Mouse (Mus musculus): Measurements from ENCODE around the gene Rcn3. TPM values are rescaled to one million over a fixed set of nuclear protein-coding genes. Genes with fewer than 3 reads are reported as not detected.

The Rcn3 gene
- polyA plus RNA-seq, 1 experiment: 601 TPM

GRCm38 (mm10) chr7:45046853-45047350, 45.1 kb downstream of the Rcn3 start:
- TF ChIP-seq POLR2A (IDR thresholded peaks at IDR 0.05; ENCODE audit: low read depth, low read length) (no peak), CTCF (IDR thresholded peaks at IDR 0.05; ENCODE audit: borderline replicate concordance, insufficient read depth, low read length) (no peak)
- Histone ChIP-seq H3K4me1 (ENCODE audit: control insufficient read depth, insufficient read depth, low read length) (no peaks in the 10 kb centered on the region), H3K4me3 (ENCODE audit: insufficient read depth, low read length) (no peak overlapping the region), H3K27ac (ENCODE audit: insufficient read depth, low read length) (no peak overlapping the region)

GRCm38 (mm10) chr7:45045741-45046140, 46.3 kb downstream of the Rcn3 start:
- TF ChIP-seq POLR2A (IDR thresholded peaks at IDR 0.05; ENCODE audit: low read depth, low read length) (no peak), CTCF (IDR thresholded peaks at IDR 0.05; ENCODE audit: borderline replicate concordance, insufficient read depth, low read length) (no peak)
- no peak overlapping the region for H3K4me3 ChIP-seq (ENCODE audit: insufficient read depth, low read length)
- no peaks in the 10 kb centered on the region for H3K4me1 ChIP-seq (ENCODE audit: control insufficient read depth, insufficient read depth, low read length)
- H3K27ac ChIP-seq (ENCODE audit: insufficient read depth, low read length): no peak overlapping the region

- Histone ChIP-seq H3K27ac (ENCODE audit: insufficient read depth, low read length) (no peak overlapping the region), H3K4me1 (ENCODE audit: control insufficient read depth, insufficient read depth, low read length) (no peaks in the 10 kb centered on the region), H3K4me3 (ENCODE audit: insufficient read depth, low read length) (no peak overlapping the region)
- TF ChIP-seq CTCF (IDR thresholded peaks at IDR 0.05; ENCODE audit: borderline replicate concordance, insufficient read depth, low read length) (no peak), POLR2A (IDR thresholded peaks at IDR 0.05; ENCODE audit: low read depth, low read length) (no peak)
Measured at GRCm38 (mm10) chr7:45043307-45043706, 48.7 kb downstream of the Rcn3 start.

GRCm38 (mm10) chr7:45040851-45041250, 51.2 kb downstream of the Rcn3 start:
- no peak overlapping the region for H3K4me3 ChIP-seq (ENCODE audit: insufficient read depth, low read length)
- H3K4me1 ChIP-seq (ENCODE audit: control insufficient read depth, insufficient read depth, low read length): peaks cover 4% of the 10 kb centered on the region
- H3K27ac ChIP-seq (ENCODE audit: insufficient read depth, low read length): no peak overlapping the region
- no peak for TF ChIP-seq CTCF (IDR thresholded peaks at IDR 0.05; ENCODE audit: borderline replicate concordance, insufficient read depth, low read length)
- TF ChIP-seq POLR2A (IDR thresholded peaks at IDR 0.05; ENCODE audit: low read depth, low read length): no peak

GRCm38 (mm10) chr7:45038411-45038810, 53.6 kb downstream of the Rcn3 start:
- Histone ChIP-seq H3K27ac (ENCODE audit: insufficient read depth, low read length) (no peak overlapping the region), H3K4me1 (ENCODE audit: control insufficient read depth, insufficient read depth, low read length) (peaks cover 9% of the 10 kb centered on the region), H3K4me3 (ENCODE audit: insufficient read depth, low read length) (no peak overlapping the region)
- no peak for TF ChIP-seq CTCF (IDR thresholded peaks at IDR 0.05; ENCODE audit: borderline replicate concordance, insufficient read depth, low read length)
- TF ChIP-seq POLR2A (IDR thresholded peaks at IDR 0.05; ENCODE audit: low read depth, low read length): no peak

GRCm38 (mm10) chr7:45037720-45038361, 54.2 kb downstream of the Rcn3 start:
- Histone ChIP-seq H3K4me3 (ENCODE audit: insufficient read depth, low read length) (no peak overlapping the region), H3K27ac (ENCODE audit: insufficient read depth, low read length) (no peak overlapping the region), H3K4me1 (ENCODE audit: control insufficient read depth, insufficient read depth, low read length) (peaks cover 9% of the 10 kb centered on the region)
- TF ChIP-seq CTCF (IDR thresholded peaks at IDR 0.05; ENCODE audit: borderline replicate concordance, insufficient read depth, low read length) (peak; percentile 39; the same call in 1 of the 2 replicates), POLR2A (IDR thresholded peaks at IDR 0.05; ENCODE audit: low read depth, low read length) (no peak)

- TF ChIP-seq CTCF (IDR thresholded peaks at IDR 0.05; ENCODE audit: borderline replicate concordance, insufficient read depth, low read length): no peak
- TF ChIP-seq POLR2A (IDR thresholded peaks at IDR 0.05; ENCODE audit: low read depth, low read length): no peak
- H3K27ac ChIP-seq (ENCODE audit: insufficient read depth, low read length): no peak overlapping the region
- H3K4me3 ChIP-seq (ENCODE audit: insufficient read depth, low read length): no peak overlapping the region
- peaks cover 9% of the 10 kb centered on the region for H3K4me1 ChIP-seq (ENCODE audit: control insufficient read depth, insufficient read depth, low read length)
Measured at GRCm38 (mm10) chr7:45036702-45037101, 55.3 kb downstream of the Rcn3 start.

GRCm38 (mm10) chr7:45035631-45036030, 56.4 kb downstream of the Rcn3 start:
- peaks cover 9% of the 10 kb centered on the region for H3K4me1 ChIP-seq (ENCODE audit: control insufficient read depth, insufficient read depth, low read length)
- peak overlapping the region; percentile 14; the same call in 1 of the 2 replicates for H3K27ac ChIP-seq (ENCODE audit: insufficient read depth, low read length)
- no peak overlapping the region for H3K4me3 ChIP-seq (ENCODE audit: insufficient read depth, low read length)
- TF ChIP-seq CTCF (IDR thresholded peaks at IDR 0.05; ENCODE audit: borderline replicate concordance, insufficient read depth, low read length) (no peak), POLR2A (IDR thresholded peaks at IDR 0.05; ENCODE audit: low read depth, low read length) (no peak)

GRCm38 (mm10) chr7:45033722-45034359, 58.2 kb downstream of the Rcn3 start:
- no peak overlapping the region for H3K4me3 ChIP-seq (ENCODE audit: insufficient read depth, low read length)
- TF ChIP-seq CTCF (IDR thresholded peaks at IDR 0.05; ENCODE audit: borderline replicate concordance, insufficient read depth, low read length) (no peak), POLR2A (IDR thresholded peaks at IDR 0.05; ENCODE audit: low read depth, low read length) (no peak)
- no peak overlapping the region for H3K27ac ChIP-seq (ENCODE audit: insufficient read depth, low read length)
- peaks cover 9% of the 10 kb centered on the region for H3K4me1 ChIP-seq (ENCODE audit: control insufficient read depth, insufficient read depth, low read length)

Other genes starting within 250 kb of the Rcn3 start
- gene Akt1s1, start 243.2 kb downstream of the Rcn3 start, polyA plus RNA-seq (2011; ENCODE audit: insufficient read length, low read depth, missing spikeins): 80.0 and 84.2 TPM in 2 replicates
- gene Tbc1d17, start 243.1 kb downstream of the Rcn3 start, polyA plus RNA-seq (2011; ENCODE audit: insufficient read length, low read depth, missing spikeins): 26.9 and 33.8 TPM in 2 replicates
- gene Pnkp, start 235.1 kb downstream of the Rcn3 start, polyA plus RNA-seq (2011; ENCODE audit: insufficient read length, low read depth, missing spikeins): 24.7 and 30.6 TPM in 2 replicates
- gene Ptov1, start 222.4 kb downstream of the Rcn3 start, polyA plus RNA-seq (2011; ENCODE audit: insufficient read length, low read depth, missing spikeins): 144 and 160 TPM in 2 replicates
- gene Med25, start 199.5 kb downstream of the Rcn3 start, polyA plus RNA-seq (2011; ENCODE audit: insufficient read length, low read depth, missing spikeins): 33.4 and 42.8 TPM in 2 replicates
- gene Fuz, start 196.1 kb downstream of the Rcn3 start, polyA plus RNA-seq (2011; ENCODE audit: insufficient read length, low read depth, missing spikeins): 11.1 and 11.5 TPM in 2 replicates
- gene Ap2a1, start 162.7 kb downstream of the Rcn3 start, polyA plus RNA-seq (2011; ENCODE audit: insufficient read length, low read depth, missing spikeins): 129 and 132 TPM in 2 replicates
- gene Tsks, start 149.0 kb downstream of the Rcn3 start, polyA plus RNA-seq (2011; ENCODE audit: insufficient read length, low read depth, missing spikeins): not detected in 2 replicates
- gene Cpt1c, start 117.4 kb downstream of the Rcn3 start, polyA plus RNA-seq (2011; ENCODE audit: insufficient read length, low read depth, missing spikeins): 68.9 and 82.5 TPM in 2 replicates
- 403 and 439 TPM in 2 replicates for gene Prmt1, start 105.7 kb downstream of the Rcn3 start, polyA plus RNA-seq (2011; ENCODE audit: insufficient read length, low read depth, missing spikeins)
- 62.2 and 75.1 TPM in 2 replicates for gene Irf3, start 94.6 kb downstream of the Rcn3 start, polyA plus RNA-seq (2011; ENCODE audit: insufficient read length, low read depth, missing spikeins)
- 31.8 and 37.1 TPM in 2 replicates for gene Bcl2l12, start 93.5 kb downstream of the Rcn3 start, polyA plus RNA-seq (2011; ENCODE audit: insufficient read length, low read depth, missing spikeins)
- 75.4 and 79.8 TPM in 2 replicates for gene Scaf1, start 75.9 kb downstream of the Rcn3 start, polyA plus RNA-seq (2011; ENCODE audit: insufficient read length, low read depth, missing spikeins)
- 83.0 and 116 TPM in 2 replicates for gene Rras, start 74.3 kb downstream of the Rcn3 start, polyA plus RNA-seq (2011; ENCODE audit: insufficient read length, low read depth, missing spikeins)
- gene Prr12, start 39.3 kb downstream of the Rcn3 start, polyA plus RNA-seq (2011; ENCODE audit: insufficient read length, low read depth, missing spikeins): 15.4 and 16.9 TPM in 2 replicates
- 33.0 and 38.0 TPM in 2 replicates for gene Nosip, start 29.8 kb downstream of the Rcn3 start, polyA plus RNA-seq (2011; ENCODE audit: insufficient read length, low read depth, missing spikeins)
- 15.1 and 17.5 TPM in 2 replicates for gene Prrg2, start 29.5 kb downstream of the Rcn3 start, polyA plus RNA-seq (2011; ENCODE audit: insufficient read length, low read depth, missing spikeins)
- gene Fcgrt, start 11.6 kb upstream of the Rcn3 start, polyA plus RNA-seq (2011; ENCODE audit: insufficient read length, low read depth, missing spikeins): 41.5 and 64.3 TPM in 2 replicates
- gene Rps11, start 32.2 kb upstream of the Rcn3 start, polyA plus RNA-seq (2011; ENCODE audit: insufficient read length, low read depth, missing spikeins): 1,929 and 1,977 TPM in 2 replicates
- 3,288 and 3,370 TPM in 2 replicates for gene Rpl13a, start 36.5 kb upstream of the Rcn3 start, polyA plus RNA-seq (2011; ENCODE audit: insufficient read length, low read depth, missing spikeins)
- gene Gm45713, start 44.0 kb upstream of the Rcn3 start, polyA plus RNA-seq (2011; ENCODE audit: insufficient read length, low read depth, missing spikeins): 1.8 TPM in 2 replicates
- 9.4 and 17.1 TPM in 2 replicates for gene Flt3l, start 44.2 kb upstream of the Rcn3 start, polyA plus RNA-seq (2011; ENCODE audit: insufficient read length, low read depth, missing spikeins)
- gene Pih1d1, start 62.1 kb upstream of the Rcn3 start, polyA plus RNA-seq (2011; ENCODE audit: insufficient read length, low read depth, missing spikeins): 45.6 and 56.2 TPM in 2 replicates
- gene Aldh16a1, start 62.4 kb upstream of the Rcn3 start, polyA plus RNA-seq (2011; ENCODE audit: insufficient read length, low read depth, missing spikeins): 24.9 and 25.0 TPM in 2 replicates
- gene Slc17a7, start 71.7 kb upstream of the Rcn3 start, polyA plus RNA-seq (2011; ENCODE audit: insufficient read length, low read depth, missing spikeins): 0.28 and 0.58 TPM in 2 replicates
- not detected in 2 replicates for gene Gfy, start 87.3 kb upstream of the Rcn3 start, polyA plus RNA-seq (2011; ENCODE audit: insufficient read length, low read depth, missing spikeins)
- gene Pth2, start 88.8 kb upstream of the Rcn3 start, polyA plus RNA-seq (2011; ENCODE audit: insufficient read length, low read depth, missing spikeins): not detected in 2 replicates
- gene Ccdc155, start 112.7 kb upstream of the Rcn3 start, polyA plus RNA-seq (2011; ENCODE audit: insufficient read length, low read depth, missing spikeins): not detected in 2 replicates
- not detected in 2 replicates for gene Dkkl1, start 119.9 kb upstream of the Rcn3 start, polyA plus RNA-seq (2011; ENCODE audit: insufficient read length, low read depth, missing spikeins)
- gene Tead2, start 123.5 kb upstream of the Rcn3 start, polyA plus RNA-seq (2011; ENCODE audit: insufficient read length, low read depth, missing spikeins): 79.9 and 94.3 TPM in 2 replicates
- gene Cd37, start 146.9 kb upstream of the Rcn3 start, polyA plus RNA-seq (2011; ENCODE audit: insufficient read length, low read depth, missing spikeins): 0.86 TPM in 1 of 2 replicates, not detected in the other
- gene Slc6a16, start 148.9 kb upstream of the Rcn3 start, polyA plus RNA-seq (2011; ENCODE audit: insufficient read length, low read depth, missing spikeins): not detected in 2 replicates
- gene Slc6a21, start 185.3 kb upstream of the Rcn3 start, polyA plus RNA-seq (2011; ENCODE audit: insufficient read length, low read depth, missing spikeins): not detected in 2 replicates
- gene Trpm4, start 241.6 kb upstream of the Rcn3 start, polyA plus RNA-seq (2011; ENCODE audit: insufficient read length, low read depth, missing spikeins): 9.8 and 12.8 TPM in 2 replicates
- gene Hrc, start 243.1 kb upstream of the Rcn3 start, polyA plus RNA-seq (2011; ENCODE audit: insufficient read length, low read depth, missing spikeins): not detected in 2 replicates

Data from embryonic fibroblast, embryonic 13.5 days (primary cell).